Mouse (Mus musculus) layer of hippocampus, adult 2 months (tissue): ENCODE measurements around the gene Rhob. TPM values are rescaled to one million over a fixed set of nuclear protein-coding genes. Genes with fewer than 3 reads are reported as not detected.

Experiments used
- DNase-seq, 2 experiments: peaks; one replicate each; pipeline ENCODE4 v3.0.0; 2022; ENCODE audit warnings: low spot score in 2 of 2
- H3K27ac ChIP-seq: fragments of 200-600 bp; 2 replicates; pipeline ENCODE4 v1.8.1; 2022
- H3K4me3 ChIP-seq: fragments of 200-600 bp; 2 replicates; pipeline ENCODE4 v1.8.1; 2022; ENCODE audit warnings: mild to moderate bottlenecking
- CTCF ChIP-seq: fragments of 200-600 bp; conservative IDR thresholded peaks from 2 replicates; pipeline ENCODE4 v1.8.1; 2022; ENCODE audit warnings: antibody characterized with exemption, mild to moderate bottlenecking, moderate library complexity
- total RNA-seq, 2 experiments: library from RNA; stranded (reverse); gene quantifications; 2 replicates each; pipeline ENCODE4 v1.2.3; 2021

The Rhob gene
- total RNA-seq, 2 experiments from 2014 or later: 359 to 361 TPM

DNA sequence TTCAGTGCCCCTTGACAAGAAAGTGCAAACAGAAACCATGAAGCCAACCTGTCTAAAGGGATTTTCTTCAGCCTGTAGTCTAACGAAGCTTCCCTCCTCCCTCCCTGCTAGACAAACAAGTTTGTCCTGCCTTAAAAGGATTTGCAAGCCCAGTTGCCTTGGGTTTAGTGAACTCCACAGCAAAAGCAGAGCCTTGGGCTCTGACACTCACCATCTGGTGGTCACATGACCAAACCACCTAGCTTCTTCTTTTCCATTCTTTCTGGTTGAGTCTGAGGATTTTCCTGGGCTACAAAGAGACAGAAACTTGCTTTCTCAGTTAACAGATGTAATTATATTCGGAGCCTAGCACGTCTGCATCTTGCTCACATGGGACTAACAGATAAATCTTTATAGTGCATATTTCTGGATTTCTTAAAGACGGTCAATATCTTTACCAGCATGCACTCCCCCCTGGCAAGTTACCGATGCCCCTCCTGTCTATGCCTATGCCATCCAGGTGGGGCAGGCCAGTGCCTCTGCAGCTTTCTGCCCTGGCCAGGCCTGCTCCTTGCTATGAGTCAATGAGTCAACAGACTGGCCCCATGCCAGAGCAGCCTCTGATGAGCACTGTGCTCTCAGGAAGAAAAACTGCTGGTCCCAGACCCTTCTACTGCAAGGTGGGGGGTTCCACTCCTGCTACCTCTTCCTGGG, 11.7 kb downstream of the Rhob start:
- DNase-seq: no peak
- no peak for TF ChIP-seq CTCF
- Histone ChIP-seq H3K27ac (0 out of 2 replicates have a peak overlapping the region, but pooled peaks have one; percentile 2), H3K4me3 (no peak overlapping the region)

DNA sequence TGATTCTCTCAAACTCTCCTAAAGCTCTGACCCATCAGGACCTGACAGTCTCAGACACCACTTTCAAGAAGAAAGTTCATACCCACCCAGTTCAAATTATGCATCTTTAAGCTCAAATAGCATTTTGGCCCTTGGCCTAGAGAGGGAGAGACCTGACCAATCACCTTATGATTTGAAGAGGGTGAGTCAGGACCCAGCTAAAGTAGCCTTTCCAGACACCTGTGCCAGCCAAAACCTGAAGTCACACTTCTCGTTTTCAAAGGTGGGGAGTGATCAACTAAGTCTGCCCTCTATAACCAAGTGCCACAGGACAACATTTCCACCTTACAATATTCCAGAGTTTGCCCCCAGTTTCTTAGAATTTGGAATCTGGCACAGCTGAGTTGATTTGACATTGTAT, 12.5 kb downstream of the Rhob start:
- no peak overlapping the region for H3K4me3 ChIP-seq
- no peak overlapping the region for H3K27ac ChIP-seq
- TF ChIP-seq CTCF: no peak
- DNase-seq: no peak

DNA sequence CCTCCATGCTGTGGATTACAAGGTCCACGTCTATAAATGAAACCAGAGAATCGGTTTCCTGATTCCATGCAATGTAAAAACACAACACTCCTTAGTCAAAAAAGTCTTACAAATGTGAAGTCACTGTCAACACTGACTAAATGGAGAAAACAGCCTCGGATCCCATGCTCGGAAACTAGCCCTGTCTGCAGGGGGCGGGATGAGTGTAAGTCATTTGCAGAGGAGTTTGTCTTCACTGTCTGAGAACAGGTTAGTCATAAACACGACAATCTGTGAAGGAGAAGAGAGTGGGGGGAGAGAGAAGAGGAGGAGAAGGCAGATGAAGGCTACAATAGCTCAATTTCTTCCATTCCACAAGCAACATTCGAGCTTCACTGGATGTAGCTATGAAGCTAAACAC, 14.6 kb downstream of the Rhob start:
- no peak for DNase-seq
- H3K27ac ChIP-seq: no peak overlapping the region
- H3K4me3 ChIP-seq: no peak overlapping the region
- TF ChIP-seq CTCF: no peak

DNA sequence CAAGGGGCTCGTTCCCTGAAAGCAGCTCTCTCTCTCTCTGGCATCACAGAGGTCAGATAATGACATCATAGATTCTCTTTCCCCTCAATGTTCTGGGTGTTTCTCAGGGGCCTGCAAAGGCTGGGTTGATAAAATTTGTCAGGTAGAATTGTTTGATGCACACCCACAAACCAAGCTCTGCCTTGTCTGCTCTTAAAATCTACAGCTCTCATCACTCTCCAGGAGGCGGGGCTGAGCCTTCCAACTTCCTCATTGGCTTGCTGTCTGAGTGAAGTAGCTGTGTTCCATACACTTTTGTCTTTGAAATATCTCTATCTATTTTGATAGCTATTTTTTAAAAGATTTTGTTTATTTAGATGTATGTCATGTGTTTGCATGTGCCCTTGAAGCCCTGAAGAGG, 17.6 kb downstream of the Rhob start:
- no peak for TF ChIP-seq CTCF
- Histone ChIP-seq H3K27ac (no peak overlapping the region), H3K4me3 (no peak overlapping the region)
- DNase-seq: no peak

DNA sequence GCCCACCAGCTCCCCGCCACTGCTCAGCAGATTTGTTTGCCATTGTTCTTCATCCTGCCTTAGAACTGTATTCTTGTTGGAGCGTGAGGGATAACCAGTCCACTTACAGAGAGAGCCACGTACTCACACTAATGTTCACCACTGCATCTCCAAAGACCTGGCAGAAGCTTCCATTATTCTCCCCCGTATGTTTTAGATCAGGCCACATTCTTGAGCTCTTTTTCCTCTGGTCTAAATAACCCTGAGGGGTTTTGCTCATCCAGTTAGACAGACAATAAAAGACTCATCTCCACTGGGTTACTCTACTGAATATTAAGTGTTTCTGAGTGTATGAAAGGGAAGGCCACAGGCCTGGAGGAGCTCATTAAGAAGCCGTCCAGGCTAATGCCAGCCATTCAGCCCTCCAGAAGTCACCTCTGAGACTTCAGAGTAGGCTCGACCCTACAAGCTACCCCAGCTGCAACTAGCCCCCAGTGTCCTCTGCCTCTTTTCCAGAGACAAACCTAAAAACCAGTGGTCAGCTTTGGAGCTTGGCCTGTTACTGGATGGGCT, 24.9 kb downstream of the Rhob start:
- Histone ChIP-seq H3K4me3 (no peak overlapping the region), H3K27ac (no peak overlapping the region)
- no peak for TF ChIP-seq CTCF
- no peak for DNase-seq

DNA sequence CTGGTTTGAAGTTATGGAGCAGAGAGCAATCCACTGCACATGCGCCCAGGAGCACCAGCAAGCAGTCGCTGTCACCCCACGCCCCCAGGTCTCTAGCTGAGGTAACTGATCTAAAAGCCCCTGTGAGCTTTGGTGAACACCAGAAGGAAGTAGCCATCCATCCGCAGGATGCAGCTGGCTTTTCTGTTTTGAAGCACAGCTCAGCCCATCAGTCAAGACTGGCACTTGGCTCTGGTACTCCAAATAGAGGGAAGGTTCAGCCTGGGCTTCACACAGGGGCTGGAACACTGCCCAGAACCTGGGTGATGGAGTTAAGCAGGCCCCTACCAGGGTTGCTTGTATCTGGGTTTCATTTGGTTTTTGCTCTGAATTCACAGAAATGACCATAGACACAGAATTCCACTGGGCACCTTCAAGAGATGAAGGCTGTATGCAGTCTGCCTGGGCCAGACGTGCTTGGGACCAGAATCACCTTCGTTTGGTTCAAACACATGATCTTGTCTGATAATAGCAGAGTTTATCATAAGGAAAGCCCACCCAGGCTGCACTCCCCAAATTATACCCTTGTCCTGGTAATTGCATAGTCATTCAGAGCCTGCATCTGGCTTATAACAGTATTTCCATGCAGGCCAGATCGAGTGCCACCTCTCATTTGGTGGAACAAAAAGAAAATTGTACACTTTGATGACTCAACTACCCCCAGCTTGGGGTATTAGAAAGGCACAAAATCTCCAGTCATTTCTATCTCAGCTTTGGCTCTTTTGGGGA, 27.0 kb downstream of the Rhob start:
- DNase-seq: no peak
- no peak for TF ChIP-seq CTCF
- no peak overlapping the region for H3K4me3 ChIP-seq
- H3K27ac ChIP-seq: peak overlapping the region; percentile 74; the same call in 1 of the 2 replicates

DNA sequence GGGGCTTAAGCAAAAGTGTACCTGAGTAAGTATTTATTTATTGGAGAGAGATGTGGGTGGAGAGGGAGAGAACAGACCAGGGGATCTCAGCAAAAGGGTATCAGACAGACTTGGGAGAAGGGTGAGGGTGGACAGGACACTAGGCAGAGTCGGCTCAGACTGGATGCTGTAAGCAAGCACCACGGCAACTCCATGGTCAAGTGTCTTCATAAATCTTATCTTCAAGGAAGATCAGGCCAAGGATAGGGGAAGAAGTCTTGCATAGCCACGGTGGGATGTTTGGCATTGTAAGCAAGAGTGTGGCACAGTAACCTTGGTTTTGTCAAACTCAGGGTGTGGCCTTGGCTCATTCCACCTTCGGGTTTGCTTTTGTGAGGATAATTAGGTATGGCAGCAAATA, 27.8 kb downstream of the Rhob start:
- DNase-seq: no peak
- no peak for TF ChIP-seq CTCF
- Histone ChIP-seq H3K4me3 (no peak overlapping the region), H3K27ac (peak overlapping the region; percentile 74; the same call in 1 of the 2 replicates)

DNA sequence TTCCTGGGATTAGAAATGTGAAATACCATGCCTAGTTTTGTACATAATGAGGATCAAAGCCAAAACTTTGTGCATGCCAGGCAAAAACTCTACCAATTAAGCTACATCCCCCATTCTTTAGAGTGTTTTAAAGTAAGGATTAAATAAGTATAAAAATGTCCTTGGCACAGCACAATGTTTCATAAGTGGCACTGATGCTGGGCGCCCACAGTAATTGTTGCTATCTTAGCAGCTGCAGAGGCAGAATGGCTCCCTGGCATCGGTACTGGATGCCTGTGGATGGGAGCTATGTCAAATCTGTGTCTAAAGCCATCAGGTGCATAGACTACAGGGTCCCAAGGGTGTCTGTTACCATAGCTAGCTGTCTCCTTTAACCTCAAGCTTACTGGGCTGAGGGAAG, 28.8 kb downstream of the Rhob start:
- no peak for TF ChIP-seq CTCF
- DNase-seq: peak; percentile 52 to 55
- Histone ChIP-seq H3K27ac (peak overlapping the region; percentile 74), H3K4me3 (no peak overlapping the region)

DNA sequence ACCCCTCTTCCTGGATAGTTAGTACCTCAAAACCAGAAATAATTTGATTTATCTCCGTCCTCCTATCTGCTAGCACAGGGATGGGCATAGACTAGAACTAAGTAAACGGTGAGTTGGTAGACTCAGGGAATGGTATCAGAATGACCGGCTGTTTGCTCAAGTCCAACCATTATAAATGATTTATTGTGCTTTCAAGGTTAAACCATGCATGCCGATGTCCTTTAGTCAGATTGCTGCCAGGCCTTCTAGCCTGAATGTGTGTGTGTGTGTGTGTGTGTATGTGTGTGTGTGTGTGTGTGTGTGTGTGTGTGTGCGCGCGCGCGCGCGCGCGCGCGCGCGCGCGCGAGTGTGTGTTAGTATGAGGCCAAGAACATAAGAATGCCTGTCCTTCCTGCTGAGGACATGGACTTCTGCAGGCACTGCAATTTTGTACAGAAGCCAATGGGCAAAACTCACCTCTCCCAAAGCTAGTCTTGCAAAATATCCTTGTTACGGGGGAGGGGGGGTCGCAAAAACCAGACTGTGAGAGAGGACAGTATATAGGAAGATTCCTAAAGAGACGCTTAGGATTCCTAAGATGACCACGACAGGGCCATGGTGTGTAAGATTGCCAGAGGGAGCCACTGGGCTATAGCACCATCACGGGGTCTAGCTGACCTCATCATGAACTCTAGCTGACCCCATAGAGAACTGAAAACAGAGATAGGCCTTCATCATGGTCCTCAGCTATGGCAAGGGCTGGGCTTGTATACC, 29.9 kb downstream of the Rhob start:
- peak overlapping the region; percentile 74 for H3K27ac ChIP-seq
- TF ChIP-seq CTCF: no peak
- H3K4me3 ChIP-seq: no peak overlapping the region
- no peak for DNase-seq

DNA sequence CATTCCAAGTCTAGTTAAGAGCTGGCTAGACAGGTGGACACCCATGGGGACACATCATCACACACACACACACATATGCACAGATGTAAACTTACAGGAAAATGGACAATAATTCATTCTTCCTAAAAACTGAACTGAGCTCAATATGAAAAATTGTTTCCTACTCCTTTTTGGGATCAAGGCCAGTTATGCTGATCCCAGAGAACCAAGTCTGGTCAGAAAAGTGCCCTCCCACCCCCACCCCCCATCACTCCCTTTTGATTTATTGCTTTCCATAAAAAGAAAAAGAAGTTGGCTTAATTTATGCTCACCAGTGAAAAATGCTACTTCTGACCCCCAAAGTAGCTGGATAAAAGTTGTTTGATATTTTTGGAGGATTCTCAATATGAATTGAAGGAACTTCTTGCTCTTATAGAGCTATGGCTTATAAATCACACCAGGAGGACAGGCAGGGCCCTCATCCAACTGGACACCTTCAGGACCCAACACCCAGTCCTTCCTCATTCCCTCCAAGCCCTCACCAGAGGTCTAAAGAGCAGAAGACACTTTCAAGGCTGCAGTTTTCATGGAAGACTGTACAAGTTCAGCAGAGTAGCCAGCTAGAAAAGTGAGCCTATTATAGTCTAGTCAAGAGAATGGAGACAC, 31.5 kb downstream of the Rhob start:
- no peak for DNase-seq
- TF ChIP-seq CTCF: no peak
- Histone ChIP-seq H3K4me3 (no peak overlapping the region), H3K27ac (peak overlapping the region; percentile 89)

DNA sequence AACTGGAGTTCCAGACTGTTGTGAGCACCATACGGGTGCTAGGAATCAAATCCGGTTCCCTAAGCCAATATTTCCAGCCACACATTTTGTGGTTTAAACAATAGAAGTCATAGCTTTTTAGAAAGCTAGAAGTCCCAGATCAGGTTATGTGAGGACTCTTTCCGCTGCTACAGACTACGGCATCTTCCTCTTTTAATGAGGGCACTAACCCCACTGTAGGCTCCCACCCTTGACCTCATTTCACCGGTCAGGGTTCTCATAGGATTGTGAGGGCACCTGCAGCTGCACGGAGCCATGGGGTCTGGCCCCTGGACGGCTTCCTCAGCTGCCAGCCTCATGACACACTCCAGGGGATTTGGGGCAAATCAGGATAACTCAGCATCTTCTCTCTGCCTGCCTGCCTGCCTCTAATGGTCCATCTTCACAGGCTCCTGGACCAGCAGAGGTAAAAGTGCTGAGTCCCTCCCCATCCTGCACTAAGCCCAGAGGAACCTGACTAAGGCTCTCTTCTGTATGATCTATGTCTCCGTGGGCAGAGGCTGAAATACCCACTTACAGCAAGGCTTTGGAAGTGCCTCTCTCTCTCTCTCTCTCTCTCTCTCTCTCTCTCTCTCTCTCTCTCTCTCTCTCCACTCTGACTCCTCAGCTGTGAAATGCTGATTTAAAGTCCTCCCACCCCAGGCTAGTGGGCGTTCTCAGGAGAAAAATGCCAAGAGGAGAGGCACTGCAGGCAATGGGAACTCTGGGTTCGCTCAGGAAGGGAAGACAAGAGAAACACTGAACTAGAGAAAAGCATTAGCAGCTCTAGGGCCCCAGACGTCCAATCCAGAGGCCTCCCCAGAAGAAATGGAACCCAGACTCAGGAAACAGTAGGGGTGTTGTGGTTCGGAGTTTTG, 32.5 kb downstream of the Rhob start:
- peak; percentile 59 to 76 for DNase-seq
- peak overlapping the region; percentile 89 for H3K27ac ChIP-seq
- H3K4me3 ChIP-seq: no peak overlapping the region
- TF ChIP-seq CTCF: no peak

DNA sequence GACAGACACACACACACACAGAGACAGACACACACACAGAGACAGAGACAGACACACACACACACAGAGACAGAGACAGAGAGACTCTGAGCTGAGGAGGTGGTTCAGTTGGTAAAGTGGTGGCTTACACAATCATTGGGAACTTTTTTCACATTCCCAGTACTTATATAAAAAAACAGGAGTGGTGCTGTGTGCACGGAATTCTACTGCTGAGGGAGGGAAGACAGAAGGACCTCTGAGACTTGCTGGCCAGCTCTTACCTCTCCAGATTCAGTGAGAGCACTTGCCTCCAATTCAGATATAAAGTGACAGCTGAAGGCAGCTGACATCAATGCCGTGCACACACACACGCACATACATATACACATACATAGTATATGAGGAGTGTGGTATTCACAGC, 34.1 kb downstream of the Rhob start:
- no peak for TF ChIP-seq CTCF
- DNase-seq: no peak
- Histone ChIP-seq H3K4me3 (no peak overlapping the region), H3K27ac (peak overlapping the region; percentile 89)
